Mouse (Mus musculus) megakaryocyte, embryonic 14.5 days (primary cell): Measurements from ENCODE around the gene Fam196b. TPM values are rescaled to one million over a fixed set of nuclear protein-coding genes. Genes with fewer than 3 reads are reported as not detected.

Experiments used
- H3K27me3 ChIP-seq: replicated peaks from 2 replicates; pipeline ENCODE3; 2012; ENCODE audit warnings: inconsistent platforms
- H3K36me3 ChIP-seq: replicated peaks from 2 replicates; pipeline ENCODE3; 2012; ENCODE audit warnings: low read length, inconsistent platforms, mixed read lengths
- H3K4me1 ChIP-seq: 2 replicates; pipeline ENCODE4 v1.6.1; 2012; ENCODE audit warnings: inconsistent platforms
- H3K4me3 ChIP-seq: replicated peaks from 2 replicates; pipeline ENCODE3; 2012; ENCODE audit warnings: moderate library complexity, mild to moderate bottlenecking, inconsistent platforms
- H3K9me3 ChIP-seq: 2 replicates; pipeline ENCODE4 v1.6.1; 2012; ENCODE audit warnings: inconsistent platforms
- FLI1 ChIP-seq: IDR thresholded peaks from 2 replicates; pipeline ENCODE4 v1.6.1; 2012; ENCODE audit warnings: low read length, inconsistent platforms, mixed read lengths
- GATA1 ChIP-seq: IDR thresholded peaks from 3 replicates; pipeline ENCODE4 v1.6.1; 2012; ENCODE audit warnings: mixed read lengths, low read length, inconsistent platforms, borderline replicate concordance
- polyA plus RNA-seq: library from polyadenylated mRNA; stranded (reverse); fragments of >175 nt; gene quantifications from 2 replicates; pipeline ENCODE4 v1.2.3, GENCODE M21; 2012; ENCODE audit warnings: low replicate concordance; ENCODE audit not compliant: insufficient read depth

Fam196b gene
- polyA plus RNA-seq, 1 experiment = not detected

DNA sequence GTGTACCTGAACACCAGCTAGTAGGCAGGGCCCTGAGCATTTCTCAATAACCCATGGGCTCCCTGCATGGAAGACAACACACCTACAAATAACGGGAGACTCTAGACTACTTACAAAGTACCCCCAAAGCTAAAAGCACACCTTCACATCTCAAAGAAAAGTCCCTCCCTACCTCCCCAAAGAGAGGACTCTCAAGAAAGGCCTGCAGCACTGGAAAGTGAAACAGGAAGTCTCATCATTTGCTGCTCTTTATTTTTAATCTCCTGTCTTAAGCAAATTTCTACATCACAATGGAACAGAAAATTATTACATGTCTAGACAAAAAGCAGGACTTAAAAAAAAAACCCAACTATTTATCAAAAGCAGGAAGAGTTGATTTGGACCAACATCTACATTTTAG is 90.7 kb downstream of the Fam196b start:
- H3K36me3 ChIP-seq = peaks cover 15% of the 10 kb centered on the region
- no peaks in the 10 kb centered on the region for H3K9me3 ChIP-seq
- H3K4me3 ChIP-seq = no peak overlapping the region
- no peaks in the 10 kb centered on the region for H3K27me3 ChIP-seq
- TF ChIP-seq FLI1 = no peak
- TF ChIP-seq GATA1 = no peak
- H3K4me1 ChIP-seq = peaks cover 11% of the 10 kb centered on the region; the same call in 1 of the 2 replicates

GRCm38 (mm10) chr11:34406309-34406708 is 91.7 kb downstream of the Fam196b start:
- Histone ChIP-seq H3K4me1 (peaks cover 11% of the 10 kb centered on the region; the same call in 1 of the 2 replicates), H3K4me3 (no peak overlapping the region), H3K36me3 (peaks cover 15% of the 10 kb centered on the region), H3K9me3 (no peaks in the 10 kb centered on the region), H3K27me3 (no peaks in the 10 kb centered on the region)
- TF ChIP-seq FLI1 (no peak), GATA1 (no peak)

DNA sequence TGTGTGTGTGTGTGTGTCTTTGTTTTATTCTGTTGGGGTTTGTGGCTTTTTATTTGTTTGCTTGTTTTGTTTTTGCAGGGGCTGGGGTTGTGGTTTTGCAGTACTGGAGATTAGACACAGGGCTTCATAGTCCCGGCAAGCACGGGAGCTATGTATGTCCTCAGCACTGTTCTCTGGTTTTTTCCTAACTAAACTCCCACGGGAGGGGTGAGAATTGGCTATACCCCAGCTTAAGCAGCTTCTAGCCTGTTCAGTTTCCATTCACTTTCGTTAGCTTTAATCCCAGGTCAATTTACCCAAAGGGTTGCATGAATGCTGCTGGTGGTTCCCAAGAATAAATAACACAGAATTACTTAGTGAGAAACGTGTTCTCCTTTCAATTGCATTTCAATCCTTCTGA is 92.2 kb downstream of the Fam196b start:
- peaks cover 11% of the 10 kb centered on the region; the same call in 1 of the 2 replicates for H3K4me1 ChIP-seq
- H3K4me3 ChIP-seq = no peak overlapping the region
- H3K36me3 ChIP-seq = peaks cover 13% of the 10 kb centered on the region
- H3K9me3 ChIP-seq = no peaks in the 10 kb centered on the region
- TF ChIP-seq FLI1 (no peak), GATA1 (no peak)
- H3K27me3 ChIP-seq = no peaks in the 10 kb centered on the region

DNA sequence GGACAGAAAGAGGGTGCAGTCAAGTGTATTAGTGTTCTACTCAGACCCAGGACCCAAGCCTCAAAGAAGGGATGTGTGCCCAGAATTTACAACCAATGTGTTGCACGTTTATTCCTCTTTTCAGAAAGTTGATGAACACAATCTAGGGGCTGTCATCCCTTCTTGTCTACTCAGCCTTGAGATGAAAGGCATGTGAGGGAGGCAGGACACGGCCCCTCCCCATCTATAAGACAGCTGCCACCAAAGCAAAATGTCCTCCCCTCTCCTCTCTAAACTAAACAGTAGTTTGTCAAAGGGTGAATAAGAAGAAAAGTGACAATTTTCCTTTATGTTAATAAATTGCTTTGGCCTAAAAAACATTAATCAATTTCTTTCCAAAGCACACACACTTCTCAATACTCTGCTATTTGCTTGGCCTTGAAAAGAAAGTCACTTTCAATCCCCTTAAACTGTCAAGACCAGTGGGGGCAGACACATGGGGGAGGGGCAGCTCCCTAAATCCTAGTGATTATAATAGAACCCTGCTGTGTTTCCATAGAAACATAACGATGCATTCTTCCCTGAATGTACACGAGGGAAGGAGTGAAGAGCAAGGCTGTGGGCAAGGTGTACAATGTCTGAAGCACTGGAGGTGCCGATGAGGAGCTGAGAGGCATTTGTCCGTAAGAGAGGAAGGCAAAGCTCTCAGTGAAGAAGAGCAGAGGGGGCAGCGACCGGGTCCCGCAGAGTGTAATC is 101.4 kb downstream of the Fam196b start:
- H3K27me3 ChIP-seq = no peaks in the 10 kb centered on the region
- TF ChIP-seq FLI1 (no peak), GATA1 (no peak)
- peaks cover 14% of the 10 kb centered on the region for H3K36me3 ChIP-seq
- no peak overlapping the region for H3K4me3 ChIP-seq
- no peaks in the 10 kb centered on the region for H3K4me1 ChIP-seq
- no peaks in the 10 kb centered on the region for H3K9me3 ChIP-seq

DNA sequence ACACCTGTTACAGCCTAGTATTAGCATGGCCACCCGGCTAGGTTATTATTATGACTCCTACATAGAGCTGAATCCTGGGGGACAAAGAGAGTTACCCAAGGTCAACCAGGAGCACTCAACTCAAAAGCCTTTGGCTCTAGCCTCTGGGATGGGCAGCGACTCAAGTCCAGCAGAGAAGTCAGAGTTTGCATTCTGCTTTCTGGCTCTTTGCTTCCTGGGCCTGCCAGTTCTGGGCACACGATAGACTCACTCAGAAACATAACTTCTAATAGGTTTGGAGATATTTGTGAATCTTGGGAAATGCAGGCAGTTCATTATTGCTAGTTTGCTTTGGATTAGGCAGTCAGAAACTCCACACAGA is 102.0 kb downstream of the Fam196b start:
- Histone ChIP-seq H3K9me3 (no peaks in the 10 kb centered on the region), H3K4me3 (no peak overlapping the region), H3K36me3 (peaks cover 14% of the 10 kb centered on the region), H3K27me3 (no peaks in the 10 kb centered on the region), H3K4me1 (no peaks in the 10 kb centered on the region)
- TF ChIP-seq GATA1 (no peak), FLI1 (no peak)

- Histone ChIP-seq H3K4me1 (no peaks in the 10 kb centered on the region), H3K4me3 (no peak overlapping the region), H3K9me3 (no peaks in the 10 kb centered on the region), H3K36me3 (peaks cover 14% of the 10 kb centered on the region), H3K27me3 (no peaks in the 10 kb centered on the region)
- TF ChIP-seq GATA1 (no peak), FLI1 (no peak)
These were observed 106.4 kb downstream of the Fam196b start for GRCm38 (mm10) chr11:34421061-34421460.

DNA sequence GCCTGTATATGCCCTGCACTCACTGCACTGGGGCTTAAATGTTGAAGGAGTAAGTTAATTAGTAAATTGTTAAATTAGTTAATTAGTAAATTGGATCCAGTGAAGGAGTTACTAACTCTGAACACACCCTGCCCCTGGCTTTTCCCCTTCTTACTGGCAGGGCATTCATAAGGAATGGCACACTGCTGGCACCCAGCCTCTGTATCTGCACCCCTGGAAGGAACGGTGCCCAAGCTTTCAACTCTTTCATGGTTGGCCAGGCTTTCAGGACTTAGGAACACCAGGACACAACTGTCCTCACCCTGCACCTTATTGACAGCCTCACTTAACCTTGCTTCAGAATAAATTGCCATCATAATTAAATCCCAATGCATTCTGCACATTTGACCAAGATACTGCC is 109.9 kb downstream of the Fam196b start:
- Histone ChIP-seq H3K36me3 (peaks cover 3% of the 10 kb centered on the region), H3K27me3 (no peaks in the 10 kb centered on the region), H3K4me3 (no peak overlapping the region), H3K4me1 (no peaks in the 10 kb centered on the region), H3K9me3 (no peaks in the 10 kb centered on the region)
- TF ChIP-seq GATA1 = no peak
- TF ChIP-seq FLI1 = no peak

GRCm38 (mm10) chr11:34427212-34427611 is 112.6 kb downstream of the Fam196b start:
- no peaks in the 10 kb centered on the region for H3K9me3 ChIP-seq

GRCm38 (mm10) chr11:34430940-34431339 is 116.3 kb downstream of the Fam196b start:
- no peaks in the 10 kb centered on the region for H3K4me1 ChIP-seq
- H3K9me3 ChIP-seq = no peaks in the 10 kb centered on the region
- no peaks in the 10 kb centered on the region for H3K27me3 ChIP-seq
- no peak for TF ChIP-seq FLI1
- TF ChIP-seq GATA1 = no peak
- H3K36me3 ChIP-seq = no peaks in the 10 kb centered on the region
- H3K4me3 ChIP-seq = no peak overlapping the region

More at GRCm38 (mm10) chr11:34427212-34427611, 112.6 kb downstream of the Fam196b start:
- Histone ChIP-seq H3K36me3 (no peaks in the 10 kb centered on the region), H3K4me3 (no peak overlapping the region), H3K27me3 (no peaks in the 10 kb centered on the region), H3K4me1 (no peaks in the 10 kb centered on the region)
- no peak for TF ChIP-seq FLI1

GRCm38 (mm10) chr11:34431371-34431770 is 116.7 kb downstream of the Fam196b start:
- H3K4me1 ChIP-seq = no peaks in the 10 kb centered on the region
- H3K27me3 ChIP-seq = no peaks in the 10 kb centered on the region
- no peaks in the 10 kb centered on the region for H3K36me3 ChIP-seq
- no peaks in the 10 kb centered on the region for H3K9me3 ChIP-seq
- H3K4me3 ChIP-seq = no peak overlapping the region
- TF ChIP-seq FLI1 = no peak

DNA sequence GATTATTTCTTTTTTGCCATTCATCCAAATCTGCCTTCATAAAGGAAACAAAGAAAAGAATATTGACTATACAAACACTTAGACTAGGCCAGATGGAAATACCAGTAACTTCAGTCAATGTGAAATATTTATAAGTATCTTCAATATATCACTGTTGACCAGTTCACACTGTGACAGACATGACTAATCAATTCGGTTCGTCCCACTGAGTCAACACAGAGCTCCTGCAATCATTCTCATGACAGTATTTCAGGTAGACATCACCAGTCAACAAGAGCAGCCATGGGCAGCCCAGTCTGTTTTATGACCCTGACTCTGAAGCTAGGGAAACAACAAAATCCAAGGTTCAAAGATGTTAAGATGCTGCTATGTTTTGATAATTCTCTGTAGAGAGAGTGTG is 117.4 kb downstream of the Fam196b start:
- TF ChIP-seq GATA1 = no peak
- no peak for TF ChIP-seq FLI1
- H3K27me3 ChIP-seq = no peaks in the 10 kb centered on the region
- no peaks in the 10 kb centered on the region for H3K4me1 ChIP-seq
- no peaks in the 10 kb centered on the region for H3K36me3 ChIP-seq
- H3K9me3 ChIP-seq = no peaks in the 10 kb centered on the region
- no peak overlapping the region for H3K4me3 ChIP-seq
